Mouse (Mus musculus): ENCODE measurements at regions not wholly inside any gene's neighbourhood (a gene's known extent, or its start where the extent isn't known, plus 50 kb on each side); places are given as distances from the start of the nearest gene placed in this dataset.
A peak's percentile ranks its signal among the peaks of the same experiment; 100 is the strongest.

GRCm38 (mm10) chr1:186224231-186224630, 107.1 kb upstream of the Lyplal1 start:
- DNase-seq: no peak

DNA sequence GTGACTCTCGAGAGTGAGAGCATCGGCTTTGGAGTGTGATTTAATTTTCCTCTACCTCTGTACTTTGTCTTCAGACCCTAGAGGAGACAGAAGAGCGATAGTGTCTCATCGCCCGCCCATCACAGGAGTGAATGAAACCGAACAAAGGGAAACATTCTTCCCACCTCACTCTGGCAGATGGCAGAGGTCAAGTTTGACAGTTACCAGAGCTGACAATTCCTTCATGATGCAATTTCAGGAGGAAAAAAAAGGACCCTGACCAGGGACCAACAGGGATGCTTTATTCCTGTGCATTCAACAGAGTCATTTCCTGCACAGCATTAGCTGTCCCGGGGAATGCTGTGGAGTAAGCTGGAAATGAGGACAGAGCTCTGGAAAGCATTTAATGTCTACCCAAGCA, 106.3 kb upstream of the Lyplal1 start:
- no peak for DNase-seq

- DNase-seq: no peak
Measured at GRCm38 (mm10) chr1:186218995-186219394, 101.9 kb upstream of the Lyplal1 start.

DNA sequence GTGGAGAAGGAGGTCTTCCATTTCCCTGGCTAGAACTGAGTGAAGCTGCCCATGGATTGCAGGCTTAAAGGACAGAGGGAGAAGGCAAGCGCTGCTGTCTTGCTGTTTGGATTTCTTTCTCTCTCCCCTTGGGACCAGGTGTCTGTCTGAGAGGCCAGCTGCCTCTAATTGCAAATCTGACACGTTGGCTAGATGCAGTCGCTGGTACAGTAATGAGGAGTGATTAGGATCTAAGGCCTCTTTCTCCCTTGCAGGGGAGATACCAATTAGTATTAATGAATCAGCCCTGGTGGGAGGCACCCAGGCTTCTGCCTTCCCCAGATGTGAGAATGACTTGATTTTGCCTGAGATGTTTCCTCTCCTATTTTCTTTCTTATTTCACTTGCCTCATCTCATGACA, 100.1 kb upstream of the Lyplal1 start:
- DNase-seq: no peak

GRCm38 (mm10) chr1:186204151-186204550, 87.0 kb upstream of the Lyplal1 start:
- DNase-seq: no peak

DNA sequence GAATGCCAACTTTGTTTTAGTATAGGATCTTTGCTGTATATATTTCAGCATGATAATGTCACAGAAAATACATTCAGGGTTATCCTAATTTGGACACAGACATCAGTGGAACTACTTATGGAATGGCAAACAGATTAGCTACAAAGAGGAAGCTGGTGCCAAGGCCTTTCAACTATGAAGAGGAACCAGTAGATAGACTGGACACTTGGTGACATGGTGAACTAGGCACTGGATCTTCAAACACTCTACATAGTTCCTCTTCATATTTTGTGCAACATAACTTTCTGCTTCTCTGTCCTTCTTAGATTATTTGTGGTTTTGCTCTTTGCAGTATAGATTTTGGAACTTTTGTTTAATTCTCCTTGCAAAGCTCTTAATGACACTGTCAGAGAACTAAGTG, 85.4 kb upstream of the Lyplal1 start:
- DNase-seq: no peak

- DNase-seq: no peak
Measured at GRCm38 (mm10) chr1:186198391-186198790, 81.3 kb upstream of the Lyplal1 start.

GRCm38 (mm10) chr1:186197057-186197456, 79.9 kb upstream of the Lyplal1 start:
- no peak for DNase-seq

GRCm38 (mm10) chr1:186189390-186189789, 72.3 kb upstream of the Lyplal1 start:
- peak in 1 of 2 experiments; percentile 6 for DNase-seq

DNA sequence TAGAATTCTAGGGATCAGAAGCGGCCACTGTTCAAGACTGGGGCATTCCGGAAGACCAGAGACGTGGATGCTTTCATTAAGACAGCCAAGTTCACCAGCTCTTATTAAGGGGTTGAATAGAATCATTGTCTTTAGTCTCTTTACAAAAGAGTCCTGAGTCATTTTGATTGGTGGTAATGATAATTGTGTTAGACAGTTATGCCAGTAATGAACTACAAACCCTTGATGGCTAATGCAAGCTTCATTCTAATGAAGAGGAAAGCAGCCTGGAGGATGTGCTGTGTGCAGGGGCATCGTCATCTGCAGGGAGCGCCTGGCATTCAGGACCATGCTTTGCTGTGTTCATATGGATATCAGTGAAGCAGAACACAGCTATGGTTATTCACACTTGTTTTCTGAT, 70.3 kb upstream of the Lyplal1 start:
- no peak for DNase-seq

DNA sequence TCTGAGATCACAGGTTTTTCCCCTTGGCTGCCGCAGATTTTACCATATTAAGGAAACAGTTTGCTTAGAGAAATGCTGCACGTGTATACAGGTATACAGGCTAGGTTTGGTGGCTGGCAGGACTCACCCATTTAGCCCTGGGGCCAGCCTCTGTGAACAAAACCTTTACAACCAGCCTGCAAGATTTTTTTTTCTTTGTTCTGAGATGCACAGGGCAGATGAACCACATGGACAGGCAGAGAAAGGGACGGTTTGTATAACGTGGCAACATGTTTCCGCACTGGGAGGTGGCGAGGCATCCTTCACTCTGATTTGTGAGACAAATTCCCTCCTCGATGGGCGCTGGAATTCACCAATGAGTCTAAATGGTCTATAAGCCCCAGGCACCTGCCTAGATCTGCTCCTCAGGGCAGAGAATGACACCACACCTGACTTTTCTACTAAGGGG, 66.1 kb upstream of the Lyplal1 start:
- DNase-seq: no peak

DNA sequence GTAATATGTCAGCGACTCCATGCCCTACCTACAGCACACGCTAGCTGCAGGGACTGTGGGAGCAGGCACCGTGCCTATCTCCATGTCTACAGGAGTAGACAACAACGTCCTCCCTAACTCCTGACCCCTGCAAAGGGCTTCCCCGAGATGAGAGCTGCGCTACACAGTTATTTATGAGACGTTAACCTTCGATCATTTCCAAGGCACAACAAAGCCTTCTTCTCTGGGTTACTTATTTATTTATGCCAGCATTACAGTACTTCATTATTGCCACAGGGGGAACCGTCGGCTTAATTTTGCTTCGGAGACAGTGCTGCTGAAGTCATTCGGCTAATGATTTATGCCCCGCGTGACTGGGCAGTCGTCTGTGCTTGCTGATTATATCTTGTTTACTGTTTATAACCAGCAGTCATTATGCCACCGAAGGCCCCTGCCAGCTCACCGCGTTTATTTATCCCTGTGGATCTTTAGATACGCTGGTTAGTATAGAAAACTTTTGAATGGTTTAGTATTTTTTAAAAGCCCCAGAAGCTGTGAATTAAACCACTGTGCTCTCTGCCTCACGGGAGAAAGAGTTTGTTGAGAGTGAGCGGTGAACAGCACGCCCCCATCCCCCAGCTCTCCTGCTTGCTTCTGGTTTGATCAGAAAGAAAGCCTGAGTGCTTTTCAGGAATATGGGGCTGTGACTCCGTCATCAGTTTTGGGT, 65.5 kb upstream of the Lyplal1 start:
- DNase-seq: peak; percentile 88 to 91

GRCm38 (mm10) chr1:186177019-186177418, 59.9 kb upstream of the Lyplal1 start:
- DNase-seq: no peak

- no peak for DNase-seq
Measured at GRCm38 (mm10) chr1:186173472-186174014, 56.4 kb upstream of the Lyplal1 start.

GRCm38 (mm10) chr1:186171691-186172090, 54.6 kb upstream of the Lyplal1 start:
- DNase-seq: no peak

All from kidney, adult 8-10 months (tissue).